Mouse (Mus musculus) G1E (cell line): Measurements from ENCODE around the gene Kti12.

Experiments used
- CTCF ChIP-seq: IDR thresholded peaks from 2 replicates; pipeline ENCODE4 v1.5.1; 2012; ENCODE audit warnings: low read depth, low read length, inconsistent platforms, mixed read lengths
- GATA2 ChIP-seq: IDR thresholded peaks from 2 replicates; pipeline ENCODE4 v1.6.1; 2012; ENCODE audit warnings: low read depth, low read length, inconsistent platforms, borderline replicate concordance
- POLR2AphosphoS5 ChIP-seq: IDR thresholded peaks from 2 replicates; pipeline ENCODE4 v1.6.1; 2012; ENCODE audit warnings: low read depth, low read length, inconsistent platforms; ENCODE audit not compliant: insufficient replicate concordance

GRCm38 (mm10) chr4:108834115-108834970, 13.2 kb upstream of the Kti12 start, which contains the start of gene Txndc12:
- TF ChIP-seq CTCF, result no peak
- TF ChIP-seq POLR2AphosphoS5, result peak; percentile 48; the same call in 1 of the 2 replicates
- no peak for TF ChIP-seq GATA2
